Mouse (Mus musculus) stomach, embryonic 16.5 days (tissue): ENCODE measurements around the gene Myo9b. TPM values are rescaled to one million over a fixed set of nuclear protein-coding genes. Genes with fewer than 3 reads are reported as not detected.

Experiments
- ATAC-seq: fragments of 200-750 bp; cut with Nextera tagmentation; 2 replicates; pipeline ENCODE4 v1.8.0; 2017; ENCODE audit warnings: moderate number of reproducible peaks, moderate TSS enrichment; ENCODE audit not compliant: insufficient read depth, low FRiP score
- H3K27ac ChIP-seq: fragments of 300-500 bp; sonication (generic); 2 replicates; pipeline ENCODE4 v1.5.1; 2014; ENCODE audit warnings: low read length
- H3K27me3 ChIP-seq: fragments of 300-500 bp; sonication (generic); 2 replicates; pipeline ENCODE4 v1.6.1; 2014; ENCODE audit warnings: low read length, control low read depth, mixed read lengths; ENCODE audit not compliant: control insufficient read depth, insufficient read depth
- H3K36me3 ChIP-seq: fragments of 300-500 bp; sonication (generic); 2 replicates; pipeline ENCODE4 v1.6.1; 2014; ENCODE audit warnings: low read length; ENCODE audit not compliant: control insufficient read depth, insufficient read depth
- H3K4me1 ChIP-seq: fragments of 300-500 bp; sonication (generic); 2 replicates; pipeline ENCODE4 v1.6.1; 2014; ENCODE audit warnings: low read length, control low read depth, mixed read lengths; ENCODE audit not compliant: control insufficient read depth, insufficient read depth
- H3K4me2 ChIP-seq: fragments of 300-500 bp; sonication (generic); 2 replicates; pipeline ENCODE4 v1.6.1; 2014; ENCODE audit warnings: low read depth, low read length, mixed read lengths
- H3K4me3 ChIP-seq: fragments of 300-500 bp; sonication (generic); replicated peaks from 2 replicates; pipeline ENCODE4 v1.5.1; 2014; ENCODE audit warnings: mild to moderate bottlenecking, low read length
- H3K9ac ChIP-seq: fragments of 300-500 bp; sonication (generic); 2 replicates; pipeline ENCODE4 v1.6.1; 2014; ENCODE audit warnings: low read length
- H3K9me3 ChIP-seq: fragments of 300-500 bp; sonication (generic); replicated peaks from 2 replicates; pipeline ENCODE4 v1.6.1; 2016; ENCODE audit warnings: low read length, control low read depth; ENCODE audit not compliant: control insufficient read depth
- WGBS: fragments of 180-500 bp; shearing (Covaris S2); extraction: QIAGEN DNeasy Blood & Tissue Kit; methylation state at CpG from one replicate; pipeline ENCODE4 v1.1.7; 2014; 5-methylcytosine and 5-hydroxymethylcytosine counted together
- polyA plus RNA-seq: library from polyadenylated mRNA; unstranded; fragments of >200 nt; fragmentation: Nextera tagmentation; extraction: Ambion mirVana; gene quantifications from 2 replicates; pipeline ENCODE4 v1.2.1, GENCODE M21; 2015

Gene Myo9b
- polyA plus RNA-seq, 1 experiment from 2014 or later, result 19.1 TPM

GRCm38 (mm10) chr8:71374616-71375206 lies 102.2 kb downstream of the Myo9b start:
- ATAC-seq, result no peak
- peaks cover 5% of the 10 kb centered on the region; the same call in 1 of the 2 replicates for H3K36me3 ChIP-seq
- H3K9me3 ChIP-seq, result no peaks in the 10 kb centered on the region
- WGBS, result 81% methylated on average over 17 of the region's 17 CpGs
- no peak overlapping the region for H3K4me3 ChIP-seq
- H3K4me1 ChIP-seq, result peaks cover 37% of the 10 kb centered on the region
- no peaks in the 10 kb centered on the region for H3K27me3 ChIP-seq
- H3K9ac ChIP-seq, result no peak overlapping the region
- H3K4me2 ChIP-seq, result no peak overlapping the region
- no peak overlapping the region for H3K27ac ChIP-seq

GRCm38 (mm10) chr8:71375581-71376422 lies 103.3 kb downstream of the Myo9b start:
- H3K4me3 ChIP-seq, result peak overlapping the region; percentile 9
- peak overlapping the region; percentile 26; the same call in 1 of the 2 replicates for H3K27ac ChIP-seq
- peaks cover 5% of the 10 kb centered on the region; the same call in 1 of the 2 replicates for H3K36me3 ChIP-seq
- H3K9me3 ChIP-seq, result no peaks in the 10 kb centered on the region
- H3K9ac ChIP-seq, result peak overlapping the region; percentile 53; the same call in 1 of the 2 replicates
- peaks cover 38% of the 10 kb centered on the region for H3K4me1 ChIP-seq
- 12% methylated on average over 74 of the region's 74 CpGs for WGBS
- peak overlapping the region; percentile 46 for H3K4me2 ChIP-seq
- H3K27me3 ChIP-seq, result no peaks in the 10 kb centered on the region
- ATAC-seq, result peak; percentile 24; the same call in 1 of the 2 replicates

GRCm38 (mm10) chr8:71376423-71377030 lies 104.0 kb downstream of the Myo9b start:
- H3K4me1 ChIP-seq, result peaks cover 38% of the 10 kb centered on the region
- no peaks in the 10 kb centered on the region for H3K9me3 ChIP-seq
- WGBS, result 55% methylated on average over 8 of the region's 8 CpGs
- no peak overlapping the region for H3K27ac ChIP-seq
- H3K4me3 ChIP-seq, result peak overlapping the region; percentile 9; the same call in 1 of the 2 replicates
- H3K36me3 ChIP-seq, result peaks cover 5% of the 10 kb centered on the region; the same call in 1 of the 2 replicates
- H3K27me3 ChIP-seq, result no peaks in the 10 kb centered on the region
- peak overlapping the region; percentile 53; the same call in 1 of the 2 replicates for H3K9ac ChIP-seq
- peak overlapping the region; percentile 46 for H3K4me2 ChIP-seq
- ATAC-seq, result no peak

GRCm38 (mm10) chr8:71379008-71379407 lies 106.5 kb downstream of the Myo9b start:
- no peak for ATAC-seq
- Histone ChIP-seq H3K9ac (peak overlapping the region; percentile 97; the same call in 1 of the 2 replicates), H3K36me3 (peaks cover 1% of the 10 kb centered on the region; the same call in 1 of the 2 replicates), H3K27ac (no peak overlapping the region), H3K9me3 (no peaks in the 10 kb centered on the region), H3K4me3 (peak overlapping the region; percentile 97), H3K4me2 (peak overlapping the region; percentile 98), H3K4me1 (peaks cover 53% of the 10 kb centered on the region), H3K27me3 (no peaks in the 10 kb centered on the region)
- 62% methylated on average over 4 of the region's 4 CpGs for WGBS

- Histone ChIP-seq H3K4me3 (peak overlapping the region; percentile 97), H3K27ac (no peak overlapping the region), H3K27me3 (no peaks in the 10 kb centered on the region), H3K36me3 (no peaks in the 10 kb centered on the region; the same call in 1 of the 2 replicates), H3K4me2 (peak overlapping the region; percentile 98), H3K9ac (peak overlapping the region; percentile 97), H3K4me1 (peaks cover 53% of the 10 kb centered on the region), H3K9me3 (no peaks in the 10 kb centered on the region)
- 51% methylated on average over 3 of the region's 3 CpGs for WGBS
- ATAC-seq, result no peak
Observed at GRCm38 (mm10) chr8:71379512-71380075, 107.1 kb downstream of the Myo9b start.

- Histone ChIP-seq H3K4me1 (peaks cover 48% of the 10 kb centered on the region), H3K4me2 (peak overlapping the region; percentile 98), H3K4me3 (peak overlapping the region; percentile 97), H3K9me3 (no peaks in the 10 kb centered on the region), H3K27me3 (no peaks in the 10 kb centered on the region), H3K27ac (peak overlapping the region; percentile 98; the same call in 1 of the 2 replicates), H3K9ac (peak overlapping the region; percentile 97), H3K36me3 (no peaks in the 10 kb centered on the region; the same call in 1 of the 2 replicates)
- WGBS, result 1% methylated on average over 72 of the region's 72 CpGs
- no peak for ATAC-seq
Observed at GRCm38 (mm10) chr8:71380178-71381171, 108.0 kb downstream of the Myo9b start.

- H3K4me1 ChIP-seq, result peaks cover 39% of the 10 kb centered on the region
- peak; percentile 26; the same call in 1 of the 2 replicates for ATAC-seq
- H3K9ac ChIP-seq, result peak within 1 kb of the TSS; percentile 97
- H3K9me3 ChIP-seq, result no peaks in the 10 kb centered on the region
- H3K27me3 ChIP-seq, result no peaks in the 10 kb centered on the region
- H3K4me3 ChIP-seq, result peak within 1 kb of the TSS; percentile 97
- H3K36me3 ChIP-seq, result no peaks in the 10 kb centered on the region; the same call in 1 of the 2 replicates
- peak within 1 kb of the TSS; percentile 98 for H3K4me2 ChIP-seq
- WGBS, result under 1% methylated on average over 77 of the region's 89 CpGs
- H3K27ac ChIP-seq, result peak within 1 kb of the TSS; percentile 98
Observed at GRCm38 (mm10) chr8:71381421-71381970, 109.0 kb downstream of the Myo9b start, which contains the start of gene Nr2f6. Gene Nr2f6 (minus strand): TSS chr8:71381960.
